Mouse (Mus musculus) C2C12 (cell line): Measurements from ENCODE around the gene Pank2.

Source experiments
- CTCF ChIP-seq: IDR thresholded peaks from one replicate; pipeline ENCODE4 v1.5.1; 2011; ENCODE audit not compliant: control insufficient read depth, insufficient read depth, insufficient read length
- USF1 ChIP-seq: IDR thresholded peaks from one replicate; pipeline ENCODE4 v1.6.1; 2011; ENCODE audit warnings: low read depth, mild to moderate bottlenecking, control low read depth, moderate library complexity

- TF ChIP-seq CTCF (no peak), USF1 (no peak)
Observed at GRCm38 (mm10) chr2:131296746-131297261, 34.5 kb downstream of the Pank2 start.
